Mouse (Mus musculus) adrenal gland, postnatal 25 days (tissue): Measurements from ENCODE around the gene Aldh4a1. TPM values are rescaled to one million over a fixed set of nuclear protein-coding genes. Genes with fewer than 3 reads are reported as not detected.
A peak's percentile ranks its signal among the peaks of the same experiment; 100 is the strongest.

Source experiments
- DNase-seq: peaks from one replicate; pipeline ENCODE4 v3.0.0; 2021; ENCODE audit warnings: mixed read lengths
- total RNA-seq: library from RNA; stranded (reverse); gene quantifications from 2 replicates; pipeline ENCODE4 v1.2.3, GENCODE M21; 2021

Aldh4a1 gene
- total RNA-seq, 1 experiment from 2014 or later, result 138 TPM

DNA sequence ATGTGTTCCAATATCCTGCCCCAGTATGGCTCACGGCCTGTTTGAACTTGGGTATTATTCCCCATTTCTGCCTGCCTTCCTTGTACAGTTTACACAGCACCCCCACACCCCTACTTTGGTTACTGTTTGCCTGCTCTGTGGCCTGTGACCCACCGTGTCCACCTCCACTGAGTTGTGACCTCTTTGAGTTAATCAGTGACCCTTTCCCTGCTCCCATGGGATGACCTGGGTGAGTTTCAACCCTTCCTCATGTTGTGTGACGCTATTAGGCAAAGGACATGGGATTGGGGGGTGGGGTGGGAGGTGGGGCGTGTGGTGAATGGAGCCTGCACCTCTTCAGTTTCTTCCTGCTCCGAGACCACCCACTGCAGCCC lies 1.4 kb downstream of the Aldh4a1 start:
- no peak for DNase-seq

- peak; percentile 53 for DNase-seq
Measured at GRCm38 (mm10) chr4:139624706-139625105, 2.0 kb downstream of the Aldh4a1 start.

GRCm38 (mm10) chr4:139627361-139627760 lies 4.7 kb downstream of the Aldh4a1 start:
- DNase-seq, result no peak

- DNase-seq, result no peak
Measured at GRCm38 (mm10) chr4:139630171-139630570, 7.5 kb downstream of the Aldh4a1 start.

DNA sequence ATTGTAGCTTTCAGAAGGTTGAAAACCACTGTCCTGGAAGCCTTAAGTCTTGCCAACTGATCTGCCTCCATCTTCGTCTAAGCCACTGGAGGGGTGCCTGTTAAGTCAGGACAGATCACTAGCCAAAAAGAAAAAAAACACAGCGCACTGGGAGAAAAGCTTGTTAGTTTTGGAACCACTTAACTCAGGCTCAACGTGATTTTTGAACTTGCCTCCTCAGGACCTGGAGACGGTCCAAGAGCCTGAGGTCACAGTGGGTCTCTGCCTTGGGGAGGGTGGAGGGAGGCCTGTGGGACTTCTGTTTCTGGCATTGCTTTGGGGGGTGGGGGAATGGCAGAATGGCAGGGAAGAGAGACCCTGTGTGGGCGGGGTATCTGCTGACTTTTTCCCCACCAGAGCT lies 8.5 kb downstream of the Aldh4a1 start:
- peak; percentile 25 for DNase-seq

DNA sequence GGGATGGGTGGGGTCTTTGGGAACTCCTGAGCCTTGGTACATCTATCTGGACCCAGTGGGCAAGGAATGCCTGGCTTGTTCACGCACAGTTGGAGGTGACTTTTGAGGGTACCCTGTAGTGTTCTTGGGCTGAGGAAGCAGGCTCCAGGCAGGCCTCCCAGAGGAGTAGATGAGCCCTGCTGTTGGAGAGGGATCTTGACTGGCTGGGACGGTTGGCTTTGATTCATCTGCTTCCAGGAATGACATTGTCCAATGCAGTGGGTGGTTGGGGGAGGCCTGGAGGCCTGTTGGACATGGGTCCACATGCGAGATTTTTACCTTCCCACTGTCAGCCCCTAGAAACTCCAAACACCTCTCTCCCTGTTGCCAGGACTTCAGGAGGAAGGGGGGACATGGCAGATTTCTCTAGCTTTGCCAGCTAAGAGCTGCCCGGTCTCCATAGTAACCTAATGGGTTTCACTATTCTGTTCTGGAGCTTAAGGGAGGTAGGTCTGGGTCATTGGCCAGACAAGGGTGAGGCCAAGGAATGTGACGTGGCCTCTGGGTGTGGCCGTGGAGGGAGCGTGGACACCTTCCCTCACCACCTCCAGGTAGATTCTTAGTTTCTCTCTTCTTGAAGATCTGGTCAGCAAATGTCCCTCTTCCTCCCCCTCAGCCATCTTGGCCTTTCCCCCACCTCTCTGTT lies 9.0 kb downstream of the Aldh4a1 start:
- DNase-seq, result no peak

GRCm38 (mm10) chr4:139632254-139632580 lies 9.6 kb downstream of the Aldh4a1 start:
- DNase-seq, result no peak

- DNase-seq, result peak; percentile 74
Measured at GRCm38 (mm10) chr4:139636373-139636772, 13.7 kb downstream of the Aldh4a1 start.

GRCm38 (mm10) chr4:139637847-139638246 lies 15.2 kb downstream of the Aldh4a1 start:
- no peak for DNase-seq

DNA sequence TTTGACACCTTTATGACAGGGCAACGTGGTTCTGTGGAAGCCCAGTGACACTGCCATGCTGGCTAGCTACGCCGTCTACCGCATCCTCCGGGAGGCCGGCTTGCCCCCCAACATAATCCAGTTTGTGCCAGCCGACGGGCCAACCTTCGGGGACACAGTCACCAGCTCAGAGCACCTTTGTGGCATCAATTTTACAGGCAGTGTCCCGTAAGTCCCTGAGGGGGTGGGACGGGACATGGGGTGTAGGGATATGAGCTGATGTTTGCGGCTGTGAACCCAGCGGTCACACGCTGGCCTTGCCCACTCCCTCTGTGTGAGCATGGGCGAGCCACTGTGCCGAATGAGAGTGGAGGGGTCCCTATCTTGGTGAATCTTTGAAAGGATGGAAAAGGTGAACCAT lies 15.7 kb downstream of the Aldh4a1 start:
- DNase-seq, result no peak

- no peak for DNase-seq
Measured at GRCm38 (mm10) chr4:139639801-139640200, 17.1 kb downstream of the Aldh4a1 start.

GRCm38 (mm10) chr4:139640333-139640732 lies 17.7 kb downstream of the Aldh4a1 start:
- DNase-seq, result no peak

DNA sequence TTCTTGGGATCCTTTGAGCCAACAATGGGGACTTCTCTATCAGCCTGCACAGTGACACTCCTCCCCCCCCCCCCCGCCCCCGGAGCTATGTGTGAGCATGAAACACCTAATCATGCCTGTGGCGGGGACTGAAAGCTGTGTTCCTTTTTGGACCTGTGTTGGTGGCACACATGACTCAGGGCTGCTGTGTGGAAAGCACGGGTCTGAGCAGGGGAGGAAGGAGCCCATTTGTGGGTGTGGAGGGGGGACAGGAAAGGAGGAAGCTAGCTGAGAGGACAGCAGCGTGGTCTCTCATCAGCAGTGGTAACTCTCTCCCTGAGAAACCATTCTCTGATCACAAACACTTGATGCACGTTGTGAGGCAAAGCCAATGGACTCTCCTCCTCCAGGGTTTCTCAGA lies 18.1 kb downstream of the Aldh4a1 start:
- DNase-seq, result no peak

DNA sequence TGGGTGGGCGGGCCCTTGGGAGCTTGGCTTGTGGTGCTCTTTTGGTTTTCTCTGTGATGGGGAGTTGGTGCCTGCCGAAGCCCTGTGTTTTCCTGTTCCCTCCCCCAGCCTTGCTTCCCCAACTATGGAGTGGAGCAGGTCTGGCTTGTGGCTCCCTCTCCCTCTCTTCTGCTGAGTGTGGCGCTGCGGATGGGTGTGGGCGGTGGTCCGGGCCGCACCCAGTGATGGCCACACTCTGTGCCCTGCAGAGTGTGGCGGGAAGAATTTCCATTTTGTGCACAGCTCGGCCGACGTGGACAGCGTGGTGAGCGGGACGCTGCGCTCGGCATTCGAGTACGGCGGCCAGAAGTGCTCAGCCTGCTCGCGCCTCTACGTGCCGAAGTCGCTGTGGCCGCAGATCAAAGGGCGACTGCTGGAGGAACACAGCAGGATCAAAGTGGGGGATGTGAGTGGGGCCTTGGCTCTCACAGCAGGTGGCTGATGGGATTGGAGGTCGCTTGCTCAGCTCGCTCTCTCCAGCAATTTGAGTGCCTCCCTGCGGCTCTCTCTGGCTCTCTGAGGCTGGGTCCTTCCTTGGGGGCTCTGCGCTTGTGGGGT lies 19.3 kb downstream of the Aldh4a1 start:
- peak; percentile 35 for DNase-seq

GRCm38 (mm10) chr4:139643972-139644371 lies 21.3 kb downstream of the Aldh4a1 start:
- peak; percentile 85 for DNase-seq

GRCm38 (mm10) chr4:139646916-139647315 lies 24.2 kb downstream of the Aldh4a1 start:
- no peak for DNase-seq

DNA sequence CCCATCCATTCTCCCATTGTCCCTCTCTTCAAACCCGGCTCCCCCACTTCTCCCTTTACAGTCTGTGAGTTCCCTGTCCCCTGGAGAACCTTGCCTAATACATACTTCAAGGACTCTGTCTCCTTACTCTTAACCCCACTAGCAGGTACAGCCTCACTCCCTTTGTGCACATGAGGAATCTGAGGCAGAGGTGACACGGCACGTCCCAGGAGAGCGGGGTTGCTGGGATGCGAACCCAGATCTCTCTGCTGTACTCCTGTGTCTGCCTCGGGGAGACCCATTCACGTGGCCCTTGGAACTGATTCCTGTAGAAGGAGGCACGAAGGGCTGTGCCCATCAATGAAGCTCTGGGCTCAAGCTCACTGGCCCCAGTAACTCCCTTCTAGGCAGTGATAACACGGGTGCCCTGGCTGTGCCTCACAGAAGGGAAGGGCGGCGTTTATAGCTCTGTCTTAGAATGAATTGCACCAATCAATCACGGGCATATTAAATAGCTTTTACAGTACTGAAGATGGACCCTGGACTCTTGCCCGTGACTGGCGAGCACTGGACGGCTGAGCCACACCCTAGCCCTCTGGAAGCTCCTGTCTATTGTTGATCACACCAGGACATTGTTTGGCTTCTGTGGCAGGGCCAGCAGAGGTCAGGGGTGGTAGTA lies 27.5 kb downstream of the Aldh4a1 start:
- no peak for DNase-seq

GRCm38 (mm10) chr4:139650907-139651306 lies 28.2 kb downstream of the Aldh4a1 start:
- DNase-seq, result no peak

DNA sequence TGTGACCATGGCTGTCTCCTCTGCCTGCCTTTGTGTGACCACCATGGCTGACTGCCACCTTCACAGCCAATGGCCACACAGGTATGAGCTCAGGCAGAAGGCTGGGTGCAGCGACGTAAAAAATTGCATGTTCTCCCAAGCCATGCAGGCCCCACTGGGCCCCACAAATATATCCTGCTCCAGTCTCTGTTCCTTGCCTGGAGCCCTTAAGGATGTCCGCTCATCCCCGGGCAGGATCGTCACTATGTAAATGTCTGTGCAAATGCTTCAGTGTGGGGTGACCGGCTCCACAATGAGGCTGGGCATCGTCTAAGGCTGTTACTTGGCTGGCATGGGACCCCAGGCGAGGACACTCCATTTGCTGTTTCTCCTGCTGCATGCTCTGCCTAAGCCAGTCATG lies 30.6 kb downstream of the Aldh4a1 start, which contains the start of gene Tas1r2:
TSS of gene Tas1r2 (plus strand) at position 301 of the 400 bp plus-strand sequence.
- no peak for DNase-seq

- no peak for DNase-seq
Measured at GRCm38 (mm10) chr4:139661897-139662296, 39.2 kb downstream of the Aldh4a1 start.

GRCm38 (mm10) chr4:139667632-139668031 lies 45.0 kb downstream of the Aldh4a1 start:
- DNase-seq, result no peak

DNA sequence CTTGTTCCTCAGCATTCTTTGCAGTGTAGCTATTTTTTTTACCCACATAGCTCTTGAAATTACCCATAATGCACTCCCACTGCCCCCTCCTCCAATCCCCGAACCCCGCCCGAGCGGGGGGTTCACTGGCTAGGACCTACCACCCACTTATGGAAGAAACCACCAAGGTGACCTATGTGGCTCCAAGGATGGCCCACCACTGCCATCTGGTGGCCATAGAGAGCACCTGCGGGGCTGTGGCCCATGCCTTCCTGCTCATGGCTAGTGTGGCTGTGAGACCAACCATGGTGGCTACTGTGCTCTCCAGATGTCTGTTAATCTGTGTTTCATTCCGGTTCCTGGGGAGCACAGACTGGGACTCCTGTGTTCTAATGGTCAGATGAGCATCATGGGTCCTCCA lies 47.2 kb downstream of the Aldh4a1 start:
- DNase-seq, result peak; percentile 60

DNA sequence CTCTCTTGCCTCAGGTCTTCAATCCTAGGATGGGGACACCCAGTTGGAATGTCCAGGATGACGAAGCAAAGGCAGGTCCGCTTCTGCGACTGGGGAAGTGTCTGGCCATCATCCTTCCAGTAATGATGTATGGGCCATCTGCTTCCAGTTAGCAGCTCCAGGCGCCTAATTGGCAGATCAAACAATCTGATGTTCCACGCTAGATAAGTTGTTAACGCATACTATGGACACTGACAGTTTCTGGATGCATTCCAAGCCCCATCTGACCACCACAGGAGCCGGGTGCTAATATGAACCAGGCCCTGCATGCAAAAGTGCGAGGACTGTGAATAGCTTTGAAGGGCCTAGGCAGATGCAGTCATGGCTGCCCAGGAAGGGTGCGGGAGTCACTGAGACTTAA lies 53.0 kb downstream of the Aldh4a1 start:
- no peak for DNase-seq
